Mouse (Mus musculus): ENCODE data around the gene Trem2. TPM values are rescaled to one million over a fixed set of nuclear protein-coding genes. Genes with fewer than 3 reads are reported as not detected.
"Not testable (repeated sequence)": the region's sequence is repeated elsewhere in the genome, so short reads cannot be mapped to it uniquely, and the experiment has no call there.

Gene Trem2
- polyA plus RNA-seq, 1 experiment from 2014 or later, result 2.8 TPM

GRCm38 (mm10) chr17:48341947-48342346 is 4.3 kb upstream of the Trem2 start:
- Histone ChIP-seq H3K27ac (ENCODE audit: low read depth, low read length) (no peak overlapping the region), H3K9ac (ENCODE audit: low read depth, low read length) (no peak overlapping the region), H3K4me2 (replicated peaks; ENCODE audit: low read depth, low read length) (no peak overlapping the region), H3K4me1 (ENCODE audit: control insufficient read depth, insufficient read depth, low read length) (no peaks in the 10 kb centered on the region), H3K27me3 (ENCODE audit: control insufficient read depth, insufficient read depth, low read length) (no peaks in the 10 kb centered on the region), H3K9me3 (ENCODE audit: control insufficient read depth, low read length) (no peaks in the 10 kb centered on the region), H3K4me3 (ENCODE audit: low read length) (no peak overlapping the region), H3K36me3 (ENCODE audit: control insufficient read depth, insufficient read depth, low read length) (no peaks in the 10 kb centered on the region)
- WGBS, result 68% methylated on average over 3 of the region's 3 CpGs
- ATAC-seq (ENCODE audit: low FRiP score, low TSS enrichment), result no peak

- Histone ChIP-seq H3K9ac (ENCODE audit: low read depth, low read length) (no peak overlapping the region), H3K4me1 (ENCODE audit: control insufficient read depth, insufficient read depth, low read length) (no peaks in the 10 kb centered on the region), H3K27ac (ENCODE audit: low read depth, low read length) (no peak overlapping the region), H3K9me3 (ENCODE audit: control insufficient read depth, low read length) (no peaks in the 10 kb centered on the region), H3K36me3 (ENCODE audit: control insufficient read depth, insufficient read depth, low read length) (no peaks in the 10 kb centered on the region), H3K4me2 (replicated peaks; ENCODE audit: low read depth, low read length) (no peak overlapping the region), H3K4me3 (ENCODE audit: low read length) (no peak overlapping the region), H3K27me3 (ENCODE audit: control insufficient read depth, insufficient read depth, low read length) (no peaks in the 10 kb centered on the region)
- WGBS, result 91% methylated on average over 2 of the region's 2 CpGs
- no peak for ATAC-seq (ENCODE audit: low FRiP score, low TSS enrichment)
Measured at GRCm38 (mm10) chr17:48343065-48343464, 3.1 kb upstream of the Trem2 start.

GRCm38 (mm10) chr17:48345824-48346223 is 377 bp upstream of the Trem2 start:
- Histone ChIP-seq H3K9ac (ENCODE audit: low read depth, low read length) (no peak overlapping the region), H3K36me3 (ENCODE audit: control insufficient read depth, insufficient read depth, low read length) (no peaks in the 10 kb centered on the region), H3K9me3 (ENCODE audit: control insufficient read depth, low read length) (no peaks in the 10 kb centered on the region), H3K27ac (ENCODE audit: low read depth, low read length) (no peak overlapping the region), H3K4me1 (ENCODE audit: control insufficient read depth, insufficient read depth, low read length) (no peaks in the 10 kb centered on the region), H3K4me2 (replicated peaks; ENCODE audit: low read depth, low read length) (no peak overlapping the region), H3K27me3 (ENCODE audit: control insufficient read depth, insufficient read depth, low read length) (no peaks in the 10 kb centered on the region), H3K4me3 (ENCODE audit: low read length) (no peak overlapping the region)
- WGBS, result 79% methylated on average over 4 of the region's 4 CpGs
- ATAC-seq (ENCODE audit: low FRiP score, low TSS enrichment), result no peak

- Histone ChIP-seq H3K27ac (ENCODE audit: low read depth, low read length) (no peak overlapping the region), H3K4me2 (replicated peaks; ENCODE audit: low read depth, low read length) (no peak overlapping the region), H3K9ac (ENCODE audit: low read depth, low read length) (no peak overlapping the region), H3K27me3 (ENCODE audit: control insufficient read depth, insufficient read depth, low read length) (no peaks in the 10 kb centered on the region), H3K4me3 (ENCODE audit: low read length) (no peak overlapping the region), H3K36me3 (ENCODE audit: control insufficient read depth, insufficient read depth, low read length) (no peaks in the 10 kb centered on the region), H3K4me1 (ENCODE audit: control insufficient read depth, insufficient read depth, low read length) (no peaks in the 10 kb centered on the region), H3K9me3 (ENCODE audit: control insufficient read depth, low read length) (no peaks in the 10 kb centered on the region)
- 57% methylated on average over 4 of the region's 4 CpGs for WGBS
- no peak for ATAC-seq (ENCODE audit: low FRiP score, low TSS enrichment)
Measured at GRCm38 (mm10) chr17:48346834-48347233, 633 bp downstream of the Trem2 start.

GRCm38 (mm10) chr17:48347287-48347686 is 1.1 kb downstream of the Trem2 start:
- no peaks in the 10 kb centered on the region for H3K9me3 ChIP-seq (ENCODE audit: control insufficient read depth, low read length)
- H3K27ac ChIP-seq (ENCODE audit: low read depth, low read length), result no peak overlapping the region
- no peak for ATAC-seq (ENCODE audit: low FRiP score, low TSS enrichment)
- H3K4me2 ChIP-seq (replicated peaks; ENCODE audit: low read depth, low read length), result no peak overlapping the region
- no peak overlapping the region for H3K9ac ChIP-seq (ENCODE audit: low read depth, low read length)
- no peaks in the 10 kb centered on the region for H3K27me3 ChIP-seq (ENCODE audit: control insufficient read depth, insufficient read depth, low read length)
- H3K36me3 ChIP-seq (ENCODE audit: control insufficient read depth, insufficient read depth, low read length), result no peaks in the 10 kb centered on the region
- H3K4me3 ChIP-seq (ENCODE audit: low read length), result no peak overlapping the region
- 90% methylated on average over 2 of the region's 2 CpGs for WGBS
- no peaks in the 10 kb centered on the region for H3K4me1 ChIP-seq (ENCODE audit: control insufficient read depth, insufficient read depth, low read length)

GRCm38 (mm10) chr17:48350681-48351193 is 4.5 kb downstream of the Trem2 start:
- Histone ChIP-seq H3K27me3 (ENCODE audit: control insufficient read depth, insufficient read depth, low read length) (no peaks in the 10 kb centered on the region), H3K27ac (ENCODE audit: low read depth, low read length) (no peak overlapping the region), H3K36me3 (ENCODE audit: control insufficient read depth, insufficient read depth, low read length) (no peaks in the 10 kb centered on the region), H3K4me1 (ENCODE audit: control insufficient read depth, insufficient read depth, low read length) (no peaks in the 10 kb centered on the region), H3K9me3 (ENCODE audit: control insufficient read depth, low read length) (no peaks in the 10 kb centered on the region), H3K4me3 (ENCODE audit: low read length) (no peak overlapping the region), H3K9ac (ENCODE audit: low read depth, low read length) (no peak overlapping the region), H3K4me2 (replicated peaks; ENCODE audit: low read depth, low read length) (no peak overlapping the region)
- WGBS, result 75% methylated on average over 5 of the region's 5 CpGs
- no peak; the same call in 1 of the 2 replicates for ATAC-seq (ENCODE audit: low FRiP score, low TSS enrichment)

GRCm38 (mm10) chr17:48352976-48353375 is 6.8 kb downstream of the Trem2 start:
- WGBS, result 79% methylated on average over 7 of the region's 7 CpGs
- not testable (repeated sequence) for H3K27ac ChIP-seq (ENCODE audit: low read depth, low read length); H3K4me2 ChIP-seq (replicated peaks; ENCODE audit: low read depth, low read length); H3K4me3 ChIP-seq (ENCODE audit: low read length); H3K4me1 ChIP-seq (ENCODE audit: control insufficient read depth, insufficient read depth, low read length); H3K9ac ChIP-seq (ENCODE audit: low read depth, low read length); H3K27me3 ChIP-seq (ENCODE audit: control insufficient read depth, insufficient read depth, low read length); H3K9me3 ChIP-seq (ENCODE audit: control insufficient read depth, low read length); ATAC-seq (ENCODE audit: low FRiP score, low TSS enrichment); H3K36me3 ChIP-seq (ENCODE audit: control insufficient read depth, insufficient read depth, low read length)

- 76% methylated on average over 3 of the region's 3 CpGs for WGBS
- ATAC-seq (ENCODE audit: low FRiP score, low TSS enrichment), result no peak
Measured at GRCm38 (mm10) chr17:48355822-48356221, 9.6 kb downstream of the Trem2 start.

GRCm38 (mm10) chr17:48357892-48358291 is 11.7 kb downstream of the Trem2 start:
- Histone ChIP-seq H3K27ac (ENCODE audit: low read depth, low read length) (no peak overlapping the region), H3K36me3 (ENCODE audit: control insufficient read depth, insufficient read depth, low read length) (no peaks in the 10 kb centered on the region), H3K9me3 (ENCODE audit: control insufficient read depth, low read length) (no peaks in the 10 kb centered on the region), H3K4me3 (ENCODE audit: low read length) (no peak overlapping the region), H3K9ac (ENCODE audit: low read depth, low read length) (no peak overlapping the region), H3K27me3 (ENCODE audit: control insufficient read depth, insufficient read depth, low read length) (no peaks in the 10 kb centered on the region), H3K4me2 (replicated peaks; ENCODE audit: low read depth, low read length) (no peak overlapping the region), H3K4me1 (ENCODE audit: control insufficient read depth, insufficient read depth, low read length) (no peaks in the 10 kb centered on the region)
- ATAC-seq (ENCODE audit: low FRiP score, low TSS enrichment), result no peak
- 54% methylated on average over 2 of the region's 2 CpGs for WGBS

More at GRCm38 (mm10) chr17:48355822-48356221, 9.6 kb downstream of the Trem2 start:
- Histone ChIP-seq H3K4me1 (ENCODE audit: control insufficient read depth, insufficient read depth, low read length) (no peaks in the 10 kb centered on the region), H3K9me3 (ENCODE audit: control insufficient read depth, low read length) (no peaks in the 10 kb centered on the region), H3K9ac (ENCODE audit: low read depth, low read length) (no peak overlapping the region), H3K36me3 (ENCODE audit: control insufficient read depth, insufficient read depth, low read length) (no peaks in the 10 kb centered on the region), H3K4me3 (ENCODE audit: low read length) (no peak overlapping the region), H3K27me3 (ENCODE audit: control insufficient read depth, insufficient read depth, low read length) (no peaks in the 10 kb centered on the region), H3K4me2 (replicated peaks; ENCODE audit: low read depth, low read length) (no peak overlapping the region), H3K27ac (ENCODE audit: low read depth, low read length) (no peak overlapping the region)
